Mouse (Mus musculus) frontal cortex, postnatal 10 days (tissue): ENCODE data around the gene Dact3.
A peak's percentile ranks its signal among the peaks of the same experiment; 100 is the strongest.

ENCODE experiments used
- DNase-seq, 2 experiments: peaks; one replicate each; pipeline ENCODE4 v3.0.0; 2022; ENCODE audit warnings: low spot score in 2 of 2, mixed read lengths in 1 of 2

The Dact3 gene

DNA sequence AGATGAGACGGTGACA lies at the start of gene Dact3:
TSS of gene Dact3 (plus strand) at position 8 of the 16 bp plus-strand sequence.
- DNase-seq: no peak

DNA sequence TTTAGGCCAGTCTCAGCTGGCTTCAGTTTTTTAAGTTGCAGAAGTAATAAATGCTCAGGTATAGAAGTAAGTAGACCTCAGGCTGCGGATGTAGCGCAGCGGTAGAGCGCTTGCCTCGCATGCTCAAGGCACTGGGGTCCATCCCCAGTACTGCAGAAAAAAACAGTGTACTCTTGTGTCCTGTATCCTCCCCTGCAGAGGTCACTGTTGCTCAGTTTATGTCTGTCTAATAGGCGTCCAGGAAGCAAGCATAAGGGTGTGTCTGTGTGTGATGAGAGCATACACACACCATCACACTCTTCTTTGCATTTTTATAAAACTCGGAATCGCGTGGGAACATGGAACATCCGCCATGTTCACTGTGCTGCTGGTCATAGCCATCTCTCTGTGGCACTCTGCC lies 49.3 kb upstream of the Dact3 start:
- DNase-seq: no peak

DNA sequence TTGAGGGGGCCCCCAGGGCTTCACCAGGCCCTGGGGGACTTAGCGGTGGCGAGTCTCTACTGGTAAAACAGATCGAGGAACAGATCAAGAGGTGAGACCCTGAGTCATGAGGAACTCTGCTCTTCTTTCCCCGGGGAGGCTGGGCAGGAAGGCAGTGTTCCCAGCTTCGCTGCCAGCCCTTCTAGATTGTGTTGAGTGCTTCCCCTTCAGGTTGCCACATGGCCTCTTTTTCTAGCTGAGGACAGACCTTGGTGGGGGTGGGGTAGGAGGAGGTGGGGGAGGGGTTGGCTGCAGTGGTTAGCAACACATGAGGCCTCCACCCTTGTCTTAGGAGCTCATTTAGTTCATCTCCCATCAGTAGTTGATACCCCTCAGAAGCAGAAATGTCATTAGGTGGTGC lies 48.5 kb upstream of the Dact3 start:
- DNase-seq: no peak

DNA sequence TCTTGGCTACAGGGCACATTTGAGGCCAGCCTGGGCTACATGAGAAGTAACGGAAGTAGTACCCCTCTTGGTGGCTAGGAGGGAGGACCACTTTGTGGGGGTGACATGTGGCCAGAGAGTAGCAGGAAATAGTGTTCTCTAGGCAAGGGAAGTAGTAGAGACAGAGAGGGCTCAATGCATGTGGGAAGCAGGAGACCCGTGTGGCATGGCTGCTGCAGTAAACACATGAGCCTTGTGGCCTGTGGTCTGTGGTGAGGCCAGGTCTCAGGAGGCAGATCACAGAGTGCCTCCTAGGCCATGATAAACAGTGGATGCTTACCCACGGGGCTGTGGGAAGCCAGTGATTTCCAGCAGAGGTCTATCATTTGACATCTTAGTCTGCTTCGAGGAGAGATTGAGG lies 47.8 kb upstream of the Dact3 start:
- DNase-seq: no peak

DNA sequence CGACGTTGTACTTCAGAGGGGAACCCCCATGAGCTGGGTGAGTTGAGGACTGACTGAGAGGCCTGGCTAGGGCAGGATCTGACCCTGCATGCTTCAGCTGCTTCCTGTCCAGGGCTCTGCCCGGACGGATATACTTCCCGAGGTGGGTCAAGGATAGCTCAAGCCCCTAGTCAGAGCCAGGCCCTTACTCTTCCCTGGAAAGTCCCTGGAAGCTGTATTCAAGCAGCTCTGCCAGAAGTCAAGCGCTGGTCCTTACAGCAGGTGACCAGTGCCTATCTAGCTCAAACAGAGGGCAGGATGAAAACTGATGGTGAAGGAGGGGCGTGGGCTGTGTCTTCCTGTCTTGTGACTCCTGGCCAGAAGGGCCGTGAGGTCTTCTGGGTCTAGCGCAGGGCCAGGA lies 44.7 kb upstream of the Dact3 start:
- DNase-seq: no peak

DNA sequence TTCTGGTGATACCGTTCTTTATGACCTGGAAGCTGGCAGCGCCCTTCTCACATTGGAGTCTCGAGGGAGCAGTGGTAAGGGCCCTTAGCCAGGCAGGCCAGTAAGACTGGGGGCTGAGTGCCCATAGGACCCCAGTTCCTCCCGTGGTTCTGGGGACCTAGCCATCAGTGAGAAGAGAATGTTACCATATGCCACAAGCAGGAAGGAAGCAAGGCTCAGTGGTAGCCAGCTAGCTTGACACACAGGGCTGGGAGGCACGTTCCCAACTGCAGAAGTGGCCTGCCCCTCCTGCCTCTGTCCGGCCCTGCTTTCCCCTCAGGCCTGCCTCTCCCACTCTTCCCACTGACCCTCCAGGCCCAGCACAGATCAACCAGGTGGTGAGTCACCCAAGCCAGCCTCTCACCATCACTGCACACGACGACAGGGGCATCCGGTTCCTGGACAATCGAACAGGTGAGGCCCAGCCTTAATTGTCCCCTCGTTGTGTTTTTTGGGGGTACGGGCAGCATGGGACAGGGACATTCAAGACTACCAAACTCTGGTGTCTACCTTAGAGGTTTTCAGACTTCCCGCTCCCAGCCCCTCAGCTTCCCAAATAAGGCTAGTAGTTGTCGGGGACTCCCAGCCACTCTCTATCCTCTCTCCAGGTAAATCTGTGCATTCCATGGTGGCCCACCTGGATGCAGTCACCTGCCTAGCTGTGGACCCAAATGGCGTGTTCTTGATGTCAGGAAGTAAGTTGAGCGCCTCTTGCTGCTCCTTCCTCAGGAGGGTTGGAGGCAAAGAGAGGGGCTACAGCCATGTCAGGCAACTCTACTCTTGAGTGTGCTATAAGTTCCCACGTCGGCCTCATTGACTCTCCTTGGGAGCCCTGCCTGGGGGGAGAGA lies 37.0 kb upstream of the Dact3 start:
- no peak for DNase-seq

DNA sequence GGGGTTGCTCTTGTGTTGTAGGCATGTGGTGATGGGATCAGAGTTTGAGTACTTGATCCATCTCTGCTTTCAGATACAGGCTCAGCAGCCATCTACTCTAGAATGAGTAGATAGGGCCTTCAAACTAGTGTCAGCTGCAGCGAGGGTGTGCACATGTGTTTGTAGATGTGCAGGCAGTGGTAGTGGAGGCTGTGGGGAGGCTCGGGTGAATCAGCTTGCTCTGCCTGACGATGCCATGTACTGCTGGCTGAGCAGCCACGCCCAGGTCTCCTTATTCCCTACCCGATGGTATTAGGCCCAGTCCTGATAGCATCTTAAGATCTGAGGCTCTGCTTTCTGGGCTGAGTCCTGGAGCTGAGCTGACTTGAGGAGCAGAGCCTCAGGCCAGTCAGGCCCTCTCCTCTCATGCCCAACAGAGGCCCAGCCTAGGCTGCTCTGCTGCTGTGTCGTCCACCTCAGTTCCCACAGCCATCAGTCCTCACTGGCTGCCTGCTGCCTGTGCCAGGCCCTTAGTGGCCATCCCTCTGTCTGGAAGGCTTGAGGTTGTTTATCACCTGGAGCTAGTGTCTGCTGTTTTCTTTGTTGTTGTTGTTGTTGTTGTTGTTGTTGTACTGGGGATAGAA lies 36.2 kb upstream of the Dact3 start:
- DNase-seq: no peak

DNA sequence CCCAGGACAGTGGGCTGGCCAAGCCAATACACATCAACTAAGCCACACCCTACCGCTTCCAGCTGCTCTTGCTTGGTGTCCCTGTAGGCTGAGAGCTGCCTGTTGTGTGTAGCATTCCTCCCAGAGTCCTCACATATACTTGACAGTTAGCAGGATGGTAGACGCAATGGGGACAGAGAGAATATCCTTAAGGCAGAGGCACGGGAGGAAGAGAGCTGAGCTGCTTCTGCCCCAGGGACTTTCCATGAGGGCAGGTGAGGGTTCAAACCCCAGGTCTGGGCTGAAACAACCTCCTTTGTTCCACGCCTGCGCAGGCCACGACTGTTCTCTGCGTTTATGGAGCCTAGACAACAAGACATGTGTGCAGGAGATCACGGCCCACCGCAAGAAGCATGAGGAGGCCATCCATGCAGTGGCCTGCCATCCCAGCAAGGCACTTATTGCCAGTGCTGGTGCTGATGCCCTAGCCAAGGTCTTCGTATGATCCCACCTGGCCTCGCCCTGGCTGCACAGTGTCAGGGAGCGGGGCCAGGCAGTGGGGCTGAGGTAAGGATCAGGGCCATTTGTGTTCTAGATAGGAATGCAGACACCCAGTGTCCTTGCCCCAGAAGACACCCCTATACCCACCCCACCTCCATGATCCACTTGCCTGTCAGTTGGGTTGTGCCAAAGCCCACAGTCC lies 35.5 kb upstream of the Dact3 start:
- DNase-seq: no peak

DNA sequence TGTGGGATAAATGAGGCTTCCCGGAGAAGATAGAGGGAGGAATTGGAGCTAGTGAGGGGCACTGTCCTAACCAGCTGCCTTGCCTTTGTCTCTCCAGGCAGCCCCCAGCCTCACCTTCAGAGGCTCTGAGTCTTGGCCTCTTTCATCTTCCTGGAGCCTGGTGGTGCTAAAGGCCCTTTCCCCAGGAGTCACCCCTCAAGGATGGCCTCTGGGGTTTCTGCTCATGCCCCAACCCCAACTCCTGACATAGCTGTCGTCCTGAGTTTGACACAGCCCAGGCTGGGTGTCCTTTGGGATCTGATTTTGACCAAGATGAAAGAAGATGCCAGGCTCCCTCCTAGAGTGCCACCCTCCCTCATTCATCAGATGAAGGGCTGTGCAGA lies 35.0 kb upstream of the Dact3 start:
- DNase-seq: no peak

DNA sequence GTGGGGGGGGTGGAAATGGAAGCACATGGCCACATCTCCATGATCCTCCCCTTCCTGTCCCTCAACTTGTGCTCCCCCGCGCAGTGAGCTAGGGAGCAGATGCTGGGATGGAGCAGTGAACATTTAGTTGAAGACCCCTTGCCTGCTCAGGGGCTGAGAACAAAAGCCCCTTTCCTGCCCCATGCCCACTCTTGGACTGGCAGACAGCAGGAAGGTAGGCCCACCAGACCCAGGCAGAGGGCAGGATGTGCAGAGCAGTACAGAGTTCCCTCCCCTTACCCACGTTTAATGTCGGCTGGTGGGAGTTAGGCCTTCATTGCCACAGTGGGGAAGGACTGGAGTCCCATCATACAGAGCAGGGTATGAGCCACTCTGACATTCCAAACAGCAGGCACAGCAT lies 34.0 kb upstream of the Dact3 start:
- DNase-seq: no peak

DNA sequence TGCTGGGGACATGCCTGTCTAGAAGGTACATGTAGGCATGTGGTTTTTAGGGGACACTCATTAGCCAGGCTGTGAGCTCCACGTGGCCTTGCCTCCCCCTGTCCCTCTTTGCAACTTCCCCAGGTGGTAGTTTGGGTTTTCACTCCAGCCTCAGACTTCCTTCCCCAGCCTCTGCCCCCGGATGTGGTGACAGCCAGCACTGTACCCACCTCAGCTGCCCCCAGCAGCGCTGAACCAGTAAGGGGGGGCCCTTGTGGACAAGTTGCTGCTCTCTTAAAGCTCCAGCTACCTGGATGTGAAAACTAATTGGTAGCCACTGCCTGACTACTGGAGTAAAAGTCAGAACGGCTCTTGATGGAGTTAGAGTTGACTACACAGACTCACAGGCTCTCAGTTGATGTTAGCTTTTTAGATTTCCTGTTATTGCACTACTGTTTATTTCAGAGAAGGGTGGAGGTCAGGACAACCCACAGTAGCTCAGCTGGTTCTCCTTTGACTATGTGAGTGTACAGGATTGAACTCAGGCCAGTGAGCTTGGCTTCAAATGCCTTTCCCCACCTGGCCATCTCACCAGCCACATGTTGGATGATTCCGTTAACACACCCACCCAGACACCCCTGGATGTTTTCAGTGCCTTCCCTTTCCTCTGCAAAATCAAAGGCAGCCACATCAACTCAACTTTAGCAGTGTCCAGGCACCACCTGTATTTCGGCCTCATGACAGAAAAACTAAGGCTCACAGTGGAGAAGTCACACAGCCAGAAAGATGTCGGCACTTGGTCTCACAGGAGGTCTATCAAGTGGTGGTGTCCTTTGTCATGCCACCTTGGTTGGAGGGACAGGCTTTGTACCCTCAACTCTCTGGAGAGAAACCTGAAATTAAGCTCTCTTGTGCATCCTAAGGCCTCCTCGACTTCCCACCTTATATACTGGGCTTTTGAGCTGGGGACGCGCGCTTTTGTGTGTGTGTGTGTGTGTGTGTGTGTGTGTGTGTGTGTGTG lies 33.3 kb upstream of the Dact3 start:
- DNase-seq: no peak

DNA sequence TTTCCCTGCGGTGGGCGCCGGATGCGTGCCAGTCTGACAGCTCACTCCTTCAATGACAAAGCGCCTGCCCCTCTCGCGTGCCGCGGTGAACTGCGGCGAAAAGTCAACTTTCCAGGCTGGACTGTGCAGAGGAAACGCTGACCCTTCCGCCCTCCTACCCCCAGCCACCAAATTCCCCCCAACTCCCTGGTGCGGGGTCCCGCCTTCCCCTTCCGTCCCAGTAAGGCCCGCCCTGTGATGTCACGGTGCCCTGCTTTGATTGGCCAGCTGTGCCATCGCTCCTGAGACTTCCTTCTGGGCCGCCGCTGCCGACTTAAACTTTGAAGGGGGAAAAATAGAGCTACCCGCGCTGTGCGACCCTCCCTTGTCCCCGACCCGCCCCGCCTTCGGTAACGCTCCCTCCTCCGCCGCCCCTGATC lies 32.5 kb upstream of the Dact3 start, which contains the start of gene Prkd2:
TSS of gene Prkd2 (plus strand) at position 258 of the 419 bp plus-strand sequence.
- DNase-seq: peak; percentile 78 to 89

DNA sequence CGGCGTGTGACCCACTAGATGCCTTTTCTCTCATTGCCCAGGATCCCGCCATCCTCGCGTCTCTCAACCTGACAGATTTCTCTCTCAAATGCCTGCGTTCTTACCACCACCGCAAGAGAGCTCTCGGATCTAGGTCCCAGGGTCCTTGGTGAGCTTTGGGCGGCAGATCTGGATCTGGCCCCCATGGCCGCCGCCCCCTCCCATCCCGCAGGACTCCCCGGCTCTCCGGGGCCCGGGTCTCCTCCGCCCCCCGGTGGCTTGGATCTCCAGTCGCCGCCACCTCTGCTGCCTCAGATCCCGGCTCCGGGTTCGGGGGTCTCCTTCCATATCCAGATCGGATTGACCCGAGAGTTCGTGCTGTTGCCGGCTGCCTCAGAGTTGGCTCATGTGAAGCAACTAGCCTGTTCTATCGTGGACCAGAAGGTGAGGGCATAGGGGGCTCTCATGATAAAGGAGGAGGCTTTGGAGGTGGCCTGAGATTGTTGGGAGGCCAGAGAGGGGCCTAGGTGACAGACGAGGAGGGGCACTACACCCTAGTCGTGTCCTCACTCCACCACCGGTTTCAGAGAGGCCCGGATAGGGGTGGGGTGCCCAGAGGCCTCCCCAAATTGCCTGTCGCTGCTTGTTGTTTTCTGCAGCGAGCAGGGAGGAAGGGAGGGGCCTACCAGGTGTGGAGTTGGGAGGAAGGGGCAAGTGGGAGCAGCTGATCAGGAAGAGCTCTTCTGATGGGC lies 31.5 kb upstream of the Dact3 start:
- DNase-seq: no peak

DNA sequence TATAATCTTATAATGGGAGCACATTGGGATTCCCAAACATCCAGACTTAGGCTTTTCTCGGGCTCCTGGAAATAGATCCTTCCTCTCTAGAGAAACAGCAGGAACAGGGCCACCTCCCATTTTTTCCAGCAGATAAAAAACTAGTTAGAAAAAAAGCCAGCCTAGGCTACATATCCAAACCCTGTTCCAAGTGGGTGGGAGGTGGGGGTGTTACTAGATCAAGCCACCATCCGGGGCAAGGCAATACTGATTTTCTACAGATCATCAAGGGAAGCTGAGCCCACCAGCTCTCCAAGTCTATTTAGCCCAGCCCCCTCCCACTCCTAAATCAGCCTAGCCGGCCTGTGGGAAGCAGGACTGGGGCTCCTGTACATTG lies 30.4 kb upstream of the Dact3 start:
- no peak for DNase-seq

DNA sequence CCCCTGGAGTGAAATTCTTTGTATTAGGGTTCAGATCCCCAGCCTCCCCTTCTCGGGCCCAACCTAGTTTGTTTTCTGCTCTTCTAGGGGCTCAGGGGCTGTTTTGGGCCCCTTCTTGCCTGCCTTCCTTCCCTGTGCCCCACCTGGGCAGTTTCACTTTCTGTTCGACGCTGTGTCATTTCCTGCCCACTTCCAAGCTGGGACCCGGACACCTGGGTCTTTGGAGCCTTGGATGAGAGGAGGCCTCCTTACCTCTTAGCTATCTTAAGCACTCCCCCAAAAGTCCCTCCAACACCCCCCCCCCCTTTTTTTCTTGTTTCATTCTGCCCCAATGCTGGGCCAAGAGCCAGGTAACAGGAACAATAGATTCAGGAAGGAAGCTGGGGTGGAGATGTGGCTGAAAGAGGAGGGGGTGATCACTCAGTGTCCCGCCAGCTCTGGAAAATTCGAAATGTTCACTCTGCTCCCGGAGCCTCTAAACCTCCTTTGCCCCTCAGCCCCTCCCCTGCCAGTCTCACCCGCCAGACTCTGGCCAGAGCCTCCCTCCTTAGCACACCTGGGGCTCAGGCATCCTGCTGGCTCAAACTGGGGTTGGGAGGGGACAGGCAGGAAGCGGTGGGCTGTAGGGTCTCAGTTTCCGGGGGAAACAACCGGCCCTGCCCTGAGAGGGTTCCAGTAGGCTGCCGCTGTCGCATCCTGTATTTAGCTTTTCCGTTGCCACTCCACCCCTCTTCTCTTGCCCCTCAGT lies 29.9 kb upstream of the Dact3 start:
- DNase-seq: no peak

DNA sequence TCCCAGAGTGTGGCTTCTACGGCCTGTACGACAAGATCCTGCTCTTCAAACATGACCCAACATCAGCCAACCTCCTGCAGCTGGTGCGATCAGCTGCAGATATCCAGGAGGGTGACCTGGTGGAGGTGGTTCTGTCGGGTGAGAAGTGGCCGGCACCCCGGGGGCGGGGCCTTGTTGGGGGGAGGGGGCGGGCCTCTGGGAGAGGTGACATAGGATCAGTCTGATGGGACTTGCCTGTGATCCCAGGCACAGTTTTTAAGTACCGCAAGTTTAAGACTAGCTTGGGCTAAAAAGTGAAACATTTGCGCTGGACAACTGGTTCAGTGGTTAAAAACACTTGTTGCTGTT lies 29.3 kb upstream of the Dact3 start:
- DNase-seq: no peak

DNA sequence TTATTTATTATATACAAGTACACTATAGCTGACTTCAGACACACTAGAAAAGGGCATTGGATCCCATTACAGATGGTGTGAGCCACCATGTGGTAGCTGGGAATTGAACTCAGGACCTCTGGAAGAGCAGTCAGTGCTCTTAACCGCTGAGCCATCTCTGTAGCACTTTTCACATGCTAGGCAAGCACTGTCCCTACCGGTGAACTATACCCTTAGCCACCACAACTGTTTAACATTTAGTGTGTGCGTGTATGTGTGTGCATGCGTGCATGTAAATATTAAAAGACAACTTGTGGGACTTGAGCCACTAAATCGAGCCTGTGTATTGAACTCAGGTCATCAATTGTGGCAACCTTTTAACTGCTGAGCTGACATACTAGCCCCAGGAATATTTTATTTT lies 28.3 kb upstream of the Dact3 start:
- DNase-seq: no peak

DNA sequence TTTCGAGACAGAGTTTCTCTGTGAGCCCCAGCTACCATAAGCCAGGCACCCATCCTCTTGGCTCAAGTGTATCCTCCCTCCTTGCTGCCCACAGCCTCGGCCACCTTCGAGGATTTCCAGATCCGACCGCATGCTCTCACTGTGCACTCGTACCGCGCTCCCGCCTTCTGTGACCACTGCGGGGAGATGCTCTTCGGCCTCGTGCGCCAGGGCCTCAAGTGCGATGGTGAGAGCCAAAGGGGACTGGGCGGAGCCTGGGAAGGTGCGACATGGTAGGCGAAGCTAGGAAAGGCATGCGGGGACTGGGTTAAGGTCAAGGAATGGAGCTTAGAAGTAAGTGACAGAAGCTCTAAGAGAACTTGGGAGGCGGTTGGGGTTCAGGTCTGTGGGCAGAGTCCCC lies 27.6 kb upstream of the Dact3 start:
- no peak for DNase-seq

DNA sequence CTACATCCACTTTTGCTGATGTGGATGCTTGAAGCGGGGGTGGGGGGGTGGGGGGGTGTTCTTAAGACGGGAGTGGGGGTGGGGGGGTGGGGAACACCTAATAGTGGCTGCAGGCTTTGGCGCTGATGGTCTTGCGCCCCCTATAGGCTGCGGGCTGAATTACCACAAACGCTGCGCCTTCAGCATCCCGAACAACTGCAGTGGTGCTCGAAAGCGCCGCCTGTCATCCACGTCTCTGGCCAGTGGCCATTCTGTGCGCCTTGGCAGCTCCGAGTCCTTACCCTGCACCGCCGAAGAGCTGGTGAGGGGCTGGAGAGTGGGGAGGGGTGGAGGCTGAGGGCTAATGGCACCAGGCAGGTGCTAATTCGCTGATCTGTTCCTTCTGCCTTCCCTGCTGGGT lies 26.5 kb upstream of the Dact3 start:
- peak in 1 of 2 experiments; percentile 66 for DNase-seq

DNA sequence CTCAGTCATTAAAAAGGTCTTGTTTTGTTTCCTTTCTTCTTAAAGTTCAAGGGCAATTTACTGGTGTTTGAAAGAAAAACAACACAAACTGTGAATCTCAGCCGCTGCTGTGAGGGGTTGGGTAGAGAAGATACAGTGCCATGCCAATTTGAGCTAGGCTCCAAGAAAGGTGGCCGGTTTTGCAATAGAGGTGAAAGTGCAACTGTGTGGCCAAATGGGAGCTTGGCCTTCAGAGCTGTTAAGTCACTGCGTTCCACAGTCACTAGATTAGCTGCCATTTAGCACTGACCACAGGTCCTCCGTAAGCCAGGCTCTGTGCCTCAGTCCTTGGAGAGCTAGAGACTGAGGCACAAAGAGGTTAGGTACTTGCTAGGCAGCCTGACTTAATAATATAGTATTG lies 23.5 kb upstream of the Dact3 start:
- no peak for DNase-seq

DNA sequence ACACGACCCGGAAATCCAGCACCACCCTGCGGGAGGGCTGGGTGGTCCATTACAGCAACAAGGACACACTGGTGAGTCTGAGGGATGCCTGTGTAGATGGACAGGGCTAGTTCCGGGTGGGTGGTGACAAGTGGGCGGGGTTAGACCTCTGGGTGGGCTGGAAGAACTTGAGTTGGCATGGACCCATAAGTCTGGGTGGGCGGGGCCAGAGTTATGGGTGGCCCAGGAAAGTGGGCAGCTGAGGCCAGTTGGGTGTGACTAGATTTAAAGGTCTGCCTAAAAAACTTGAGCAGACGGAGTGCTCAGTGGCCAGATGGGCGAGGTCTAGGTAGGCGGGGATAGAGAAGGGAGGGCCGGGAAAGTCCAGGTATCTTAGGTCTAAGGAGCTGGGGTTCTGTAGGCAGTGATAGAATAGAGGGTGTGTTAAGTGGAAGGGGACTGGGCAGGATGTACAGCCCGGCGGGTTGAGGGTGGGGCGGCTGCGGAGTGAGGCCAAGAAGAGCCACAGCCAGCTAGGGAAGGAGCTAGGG lies 21.8 kb upstream of the Dact3 start:
- DNase-seq: no peak
